In the genomic region with DNA sequence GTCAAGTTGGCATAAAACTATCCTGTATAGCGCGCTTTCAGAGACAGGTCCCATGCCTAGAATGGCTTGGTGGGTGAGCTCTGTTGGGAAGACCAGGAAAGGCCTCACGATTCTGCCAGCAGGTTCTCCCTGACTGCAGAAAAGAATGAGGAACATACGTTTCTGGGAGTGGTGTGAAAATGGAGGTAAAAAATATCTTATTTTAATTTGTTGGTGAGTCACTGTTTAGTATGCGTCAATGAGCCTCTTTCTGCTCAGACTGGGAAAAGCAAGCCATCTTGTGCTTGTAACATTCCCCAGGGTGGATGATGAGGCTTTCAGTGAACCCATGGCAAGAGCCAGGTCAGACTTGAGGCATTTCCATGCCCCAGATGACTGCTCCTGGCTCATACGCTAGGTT, we compare ENCODE assay signal across 13 mouse cellular contexts.
DNase-seq lines count a peak whose midpoint lies in the region; ATAC-seq and TF ChIP-seq lines count a peak whose summit lies in the region.
"Had no signal": no experiment of that assay in that cellular context is flagged by ENCODE, and none has a peak within 500 bp of the region (broad histone marks: within the 10 kb centered on the region; RNA-seq: fewer than 3 reads in every experiment).

No protein-coding gene starts in this region.

- no peak for DNase-seq in heart, postnatal 0 days (ENCODE audit: low spot score)
- DNase-seq in heart, adult 18-20 months, result no peak
- DNase-seq in MEL (ENCODE audit: low read depth, low spot score), result peak; percentile 61
- DNase-seq in NIH3T3 (ENCODE audit: low read depth), result peak; percentile 9
- DNase-seq in liver, embryonic 13.5 days, result no peak
- no peak for DNase-seq in adrenal gland, adult 2 months
- no peak for DNase-seq in neural tube, embryonic 10.5 days (ENCODE audit: extremely low spot score, low spot score)
- DNase-seq: cerebellum, postnatal 14 days; heart, postnatal 4 days had no signal

- H3K27me3 ChIP-seq in heart, postnatal 0 days (ENCODE audit: control insufficient read depth, insufficient read depth, low read length), result no peaks in the 10 kb centered on the region
- no peaks in the 10 kb centered on the region for H3K27me3 ChIP-seq in MEL (ENCODE audit: control insufficient read depth in 1 of 2, insufficient read depth in 2 of 2, low read length in 2 of 2)
- H3K27me3 ChIP-seq in liver, embryonic 13.5 days, result no peaks in the 10 kb centered on the region
- H3K27me3 ChIP-seq: embryonic facial prominence, embryonic 12.5 days; lung, embryonic 15.5 days had no signal

- no peak for TF ChIP-seq CTCF in heart, postnatal 0 days (IDR thresholded peaks at IDR 0.05; ENCODE audit: low read depth)
- no peak for TF ChIP-seq CTCF in MEL (IDR thresholded peaks at IDR 0.05 in 2 of 3, conservative IDR thresholded peaks at IDR 0.05 in 1 of 3; ENCODE audit: control insufficient read depth in 1 of 3, insufficient read depth in 1 of 3, low read depth in 2 of 3, low read length in 3 of 3, poor library complexity in 1 of 3, severe bottlenecking in 1 of 3)

- WGBS in heart, postnatal 0 days, result 95% methylated on average over 6 of the region's 6 CpGs
- 74% methylated on average over 6 of the region's 6 CpGs for WGBS in liver, embryonic 13.5 days (ENCODE audit: insufficient replicate concordance)

- no peaks in the 10 kb centered on the region for H3K79me2 ChIP-seq in MEL (ENCODE audit: control insufficient read depth, insufficient read depth, low read length, poor library complexity)

- H3K4me3 ChIP-seq in heart, postnatal 0 days (ENCODE audit: low read depth, low read length), result no peak overlapping the region
- H3K4me3 ChIP-seq in MEL (ENCODE audit: control insufficient read depth in 1 of 2, insufficient read depth in 1 of 2, low read depth in 2 of 2, low read length in 2 of 2), result peak overlapping the region; percentile 4 to 5; a peak in 3 of 4 replicates
- no peak overlapping the region for H3K4me3 ChIP-seq in liver, embryonic 13.5 days (replicated peaks)
- H3K4me3 ChIP-seq: embryonic facial prominence, embryonic 12.5 days; limb, embryonic 10.5 days; lung, embryonic 15.5 days had no signal

- H3K27ac ChIP-seq in heart, postnatal 0 days (ENCODE audit: low read depth), result peak overlapping the region; percentile 54
- peak overlapping the region; percentile 91 for H3K27ac ChIP-seq in MEL (ENCODE audit: control insufficient read depth, low read depth, low read length)
- H3K27ac ChIP-seq in liver, embryonic 13.5 days, result peak overlapping the region; percentile 90
- H3K27ac ChIP-seq: embryonic facial prominence, embryonic 12.5 days; kidney, postnatal 0 days; limb, embryonic 10.5 days; lung, embryonic 15.5 days had no signal

- TF ChIP-seq RAD21 in MEL (IDR thresholded peaks at IDR 0.05; ENCODE audit: low read depth, low read length), result no peak

- H3K4me2 ChIP-seq in heart, postnatal 0 days (ENCODE audit: low read depth, low read length), result no peak overlapping the region
- peak overlapping the region; percentile 41 for H3K4me2 ChIP-seq in liver, embryonic 13.5 days
- H3K4me2 ChIP-seq: embryonic facial prominence, embryonic 12.5 days; lung, embryonic 15.5 days had no signal

- peaks cover 10% of the 10 kb centered on the region; the same call in 1 of the 2 replicates for H3K4me1 ChIP-seq in heart, postnatal 0 days (ENCODE audit: control insufficient read depth, insufficient read depth)
- H3K4me1 ChIP-seq in MEL (ENCODE audit: control insufficient read depth in 1 of 2, insufficient read depth in 2 of 2, low read length in 2 of 2), result peaks cover 20 to 21% of the 10 kb centered on the region in 2 experiments
- H3K4me1 ChIP-seq in liver, embryonic 13.5 days (replicated peaks), result peaks cover 26% of the 10 kb centered on the region
- H3K4me1 ChIP-seq: embryonic facial prominence, embryonic 12.5 days; limb, embryonic 10.5 days; lung, embryonic 15.5 days had no signal

- H3K36me3 ChIP-seq in heart, postnatal 0 days (replicated peaks; ENCODE audit: control insufficient read depth, insufficient read depth, low read length), result peaks cover 50% of the 10 kb centered on the region
- H3K36me3 ChIP-seq in MEL (ENCODE audit: control insufficient read depth in 1 of 2, insufficient read depth in 2 of 2, low read length in 2 of 2), result peaks cover 0 to 31% of the 10 kb centered on the region in 2 experiments; a peak in 3 of 4 replicates
- H3K36me3 ChIP-seq in liver, embryonic 13.5 days, result peaks cover 55% of the 10 kb centered on the region

- no peaks in the 10 kb centered on the region for H3K9me3 ChIP-seq in heart, postnatal 0 days (replicated peaks; ENCODE audit: control insufficient read depth, low read length)
- no peaks in the 10 kb centered on the region for H3K9me3 ChIP-seq in MEL (replicated peaks; ENCODE audit: insufficient read depth, low read length)
- H3K9me3 ChIP-seq in liver, embryonic 13.5 days (replicated peaks), result no peaks in the 10 kb centered on the region
- H3K9me3 ChIP-seq: embryonic facial prominence, embryonic 12.5 days; limb, embryonic 10.5 days; lung, embryonic 15.5 days had no signal

- no peak for ATAC-seq in heart, postnatal 0 days (ENCODE audit: insufficient read depth, low read depth)
- no peak for ATAC-seq in liver, embryonic 13.5 days (ENCODE audit: low read depth)

- TF ChIP-seq EP300 in heart, postnatal 0 days (IDR thresholded peaks at IDR 0.05; ENCODE audit: low read depth), result no peak
- TF ChIP-seq EP300 in MEL (IDR thresholded peaks at IDR 0.05; ENCODE audit: low read depth in 1 of 2, low read length in 2 of 2), result 0 out of 4 replicates have a peak, but pooled peaks of 1 of the 2 experiments have one; percentile 4

- H3K9ac ChIP-seq in heart, postnatal 0 days (replicated peaks; ENCODE audit: low read depth, low read length), result no peak overlapping the region
- H3K9ac ChIP-seq in MEL (ENCODE audit: control insufficient read depth, low read depth, low read length, poor library complexity, severe bottlenecking), result peak overlapping the region; percentile 33
- H3K9ac ChIP-seq in liver, embryonic 13.5 days, result peak overlapping the region; percentile 17; the same call in 1 of the 2 replicates
- H3K9ac ChIP-seq: embryonic facial prominence, embryonic 12.5 days; lung, embryonic 15.5 days had no signal

- no peak for TF ChIP-seq POLR2A in MEL (IDR thresholded peaks at IDR 0.05; ENCODE audit: control insufficient read depth in 1 of 2, insufficient read depth in 1 of 2, low read depth in 1 of 2, low read length in 2 of 2, poor library complexity in 1 of 2)

TF ChIP-seq in MEL, 35 proteins besides CTCF, POLR2A, EP300 and RAD21:
- TF ChIP-seq MXI1 (IDR thresholded peaks at IDR 0.05; ENCODE audit: low read depth, low read length) (peak; percentile 20; the same call in 1 of the 2 replicates), JUND (IDR thresholded peaks at IDR 0.05; ENCODE audit: low read depth, low read length) (0 out of 2 replicates have a peak, but pooled peaks have one; percentile 16), NELFE (IDR thresholded peaks at IDR 0.05; ENCODE audit: low read depth, low read length) (0 out of 2 replicates have a peak, but pooled peaks have one; percentile 25), ZC3H11A (IDR thresholded peaks at IDR 0.05; ENCODE audit: low read depth, low read length) (no peak)

Comparison
In these comparisons a context has a peak if more than half of its experiments do, and no peak if none do; other contexts are left out.
1. DNase-seq: peak in MEL (single experiment) and NIH3T3 (single experiment); none in heart, postnatal 0 days (single experiment), heart, adult 18-20 months (0 of 2), liver, embryonic 13.5 days (single experiment), adrenal gland, adult 2 months (single experiment) and neural tube, embryonic 10.5 days (single experiment).
2. H3K4me3 ChIP-seq: peak in MEL (2 of 2); none in heart, postnatal 0 days (single experiment) and liver, embryonic 13.5 days (single experiment).
3. Peak in every context shown above with its lines, with median percentiles within 50 percentile points of each other: H3K27ac ChIP-seq.